Mouse (Mus musculus) gastrocnemius, adult 2 months (tissue): ENCODE results near the gene Prdm1. TPM values are rescaled to one million over a fixed set of nuclear protein-coding genes. Genes with fewer than 3 reads are reported as not detected.

Experiments
- DNase-seq: peaks from one replicate; pipeline ENCODE4 v3.0.0; 2022
- H3K27ac ChIP-seq: fragments of 200-600 bp; 2 replicates; pipeline ENCODE4 v1.8.1; 2022; ENCODE audit warnings: mild to moderate bottlenecking
- H3K4me3 ChIP-seq: fragments of 200-600 bp; 2 replicates; pipeline ENCODE4 v1.8.1; 2022; ENCODE audit warnings: mild to moderate bottlenecking, moderate library complexity
- CTCF ChIP-seq: fragments of 200-600 bp; IDR thresholded peaks from 2 replicates; pipeline ENCODE4 v1.8.1; 2022; ENCODE audit warnings: antibody characterized with exemption, mild to moderate bottlenecking, moderate library complexity
- intact Hi-C: fragments of 180-260 bp; cut with DNase I; formaldehyde crosslinking; loops from one replicate; pipeline ENCODE4 v1.15.1; 2025
- total RNA-seq, 2 experiments: library from RNA; stranded (reverse); gene quantifications; 2 replicates each; pipeline ENCODE4 v1.2.3; 2021

The Prdm1 gene
- total RNA-seq, 2 experiments from 2014 or later: 0.10 to 0.39 TPM

- intact Hi-C loops: no loop called here
- Histone ChIP-seq H3K4me3 (no peak overlapping the region), H3K27ac (no peak overlapping the region)
- no peak for TF ChIP-seq CTCF
- no peak for DNase-seq
These were observed 81.3 kb downstream of the Prdm1 start for GRCm38 (mm10) chr10:44447001-44447400.

- no peak overlapping the region for H3K27ac ChIP-seq
- H3K4me3 ChIP-seq: no peak overlapping the region
- intact Hi-C loops: no loop called here
- TF ChIP-seq CTCF: no peak
- no peak for DNase-seq
These were observed 83.9 kb downstream of the Prdm1 start for GRCm38 (mm10) chr10:44444415-44444814.

- Histone ChIP-seq H3K4me3 (no peak overlapping the region), H3K27ac (no peak overlapping the region)
- intact Hi-C loops: no loop called here
- no peak for DNase-seq
- TF ChIP-seq CTCF: no peak
These were observed 84.6 kb downstream of the Prdm1 start for GRCm38 (mm10) chr10:44443696-44444095.

GRCm38 (mm10) chr10:44439732-44440131 is 88.6 kb downstream of the Prdm1 start:
- intact Hi-C loops: no loop called here
- no peak for TF ChIP-seq CTCF
- H3K27ac ChIP-seq: no peak overlapping the region
- no peak for DNase-seq
- H3K4me3 ChIP-seq: no peak overlapping the region

- no peak for DNase-seq
- Histone ChIP-seq H3K27ac (no peak overlapping the region), H3K4me3 (no peak overlapping the region)
- TF ChIP-seq CTCF: no peak
- intact Hi-C loops: no loop called here
These were observed 90.7 kb downstream of the Prdm1 start for GRCm38 (mm10) chr10:44437614-44438013.

GRCm38 (mm10) chr10:44435956-44436355 is 92.3 kb downstream of the Prdm1 start:
- DNase-seq: no peak
- no peak for TF ChIP-seq CTCF
- no peak overlapping the region for H3K27ac ChIP-seq
- intact Hi-C loops: no loop called here
- no peak overlapping the region for H3K4me3 ChIP-seq

- intact Hi-C loops: no loop called here
- DNase-seq: no peak
- no peak for TF ChIP-seq CTCF
- no peak overlapping the region for H3K4me3 ChIP-seq
- no peak overlapping the region for H3K27ac ChIP-seq
These were observed 93.6 kb downstream of the Prdm1 start for GRCm38 (mm10) chr10:44434702-44435181.

- TF ChIP-seq CTCF: no peak
- Histone ChIP-seq H3K4me3 (no peak overlapping the region), H3K27ac (no peak overlapping the region)
- DNase-seq: no peak
- intact Hi-C loops: no loop called here
These were observed 96.1 kb downstream of the Prdm1 start for GRCm38 (mm10) chr10:44432235-44432634.

- H3K4me3 ChIP-seq: no peak overlapping the region
- H3K27ac ChIP-seq: no peak overlapping the region
- intact Hi-C loops: no loop called here
- DNase-seq: no peak
- TF ChIP-seq CTCF: no peak
These were observed 96.6 kb downstream of the Prdm1 start for GRCm38 (mm10) chr10:44431689-44432088.

GRCm38 (mm10) chr10:44429177-44429888 is 99.0 kb downstream of the Prdm1 start:
- intact Hi-C loops: no loop called here
- Histone ChIP-seq H3K27ac (no peak overlapping the region), H3K4me3 (no peak overlapping the region)
- DNase-seq: no peak
- no peak for TF ChIP-seq CTCF

- intact Hi-C loops: no loop called here
- DNase-seq: peak; percentile 26
- H3K4me3 ChIP-seq: peak overlapping the region; percentile 25
- TF ChIP-seq CTCF: no peak
- H3K27ac ChIP-seq: no peak overlapping the region
These were observed 100.4 kb downstream of the Prdm1 start for GRCm38 (mm10) chr10:44427891-44428361.

- peak overlapping the region; percentile 25 for H3K4me3 ChIP-seq
- intact Hi-C loops: no loop called here
These were observed 100.9 kb downstream of the Prdm1 start for GRCm38 (mm10) chr10:44427426-44427825.

GRCm38 (mm10) chr10:44425013-44425412 is 103.3 kb downstream of the Prdm1 start:
- peak; percentile 29 for DNase-seq
- no peak for TF ChIP-seq CTCF
- intact Hi-C loops: no loop called here
- H3K27ac ChIP-seq: no peak overlapping the region
- H3K4me3 ChIP-seq: no peak overlapping the region

More at GRCm38 (mm10) chr10:44427426-44427825, 100.9 kb downstream of the Prdm1 start:
- TF ChIP-seq CTCF: no peak
- no peak overlapping the region for H3K27ac ChIP-seq
- no peak for DNase-seq

GRCm38 (mm10) chr10:44421896-44422295 is 106.4 kb downstream of the Prdm1 start:
- H3K4me3 ChIP-seq: no peak overlapping the region
- no peak overlapping the region for H3K27ac ChIP-seq
- no peak for TF ChIP-seq CTCF
- intact Hi-C loops: no loop called here
- DNase-seq: no peak
